Mouse (Mus musculus) liver, embryonic 11.5 days (tissue): ENCODE measurements around the gene Casq1. TPM values are rescaled to one million over a fixed set of nuclear protein-coding genes. Genes with fewer than 3 reads are reported as not detected.

Experiments used
- ATAC-seq: fragments of 200-750 bp; cut with Nextera tagmentation; replicated peaks from 2 replicates; pipeline ENCODE4 v1.8.0; 2017; ENCODE audit warnings: moderate number of reproducible peaks, mild to moderate bottlenecking, moderate TSS enrichment, moderate library complexity; ENCODE audit not compliant: low FRiP score
- DNase-seq: peaks from one replicate; pipeline ENCODE4 v3.0.0-alpha.2; 2017; ENCODE audit warnings: low spot score
- H3K27ac ChIP-seq: fragments of 300-500 bp; sonication (generic); 2 replicates; pipeline ENCODE4 v1.5.1; 2014; ENCODE audit warnings: mild to moderate bottlenecking, low read depth, low read length, control low read depth
- H3K27me3 ChIP-seq: fragments of 300-500 bp; sonication (generic); replicated peaks from 2 replicates; pipeline ENCODE4 v1.6.1; 2014; ENCODE audit warnings: low read length, mixed read lengths; ENCODE audit not compliant: control insufficient read depth, insufficient read depth
- H3K36me3 ChIP-seq: fragments of 300-500 bp; sonication (generic); 2 replicates; pipeline ENCODE4 v1.6.1; 2014; ENCODE audit warnings: mild to moderate bottlenecking, low read length, moderate library complexity, mixed read lengths; ENCODE audit not compliant: control insufficient read depth, insufficient read depth
- H3K4me1 ChIP-seq: fragments of 300-500 bp; sonication (generic); replicated peaks from 2 replicates; pipeline ENCODE4 v1.6.1; 2014; ENCODE audit warnings: low read length, mixed read lengths; ENCODE audit not compliant: control insufficient read depth, insufficient read depth
- H3K4me2 ChIP-seq: fragments of 300-500 bp; sonication (generic); 2 replicates; pipeline ENCODE4 v1.6.1; 2014; ENCODE audit warnings: mild to moderate bottlenecking, control low read depth, moderate library complexity
- H3K4me3 ChIP-seq: fragments of 300-500 bp; sonication (generic); 2 replicates; pipeline ENCODE4 v1.5.1; 2014; ENCODE audit warnings: low read depth, low read length, control low read depth
- H3K9ac ChIP-seq: fragments of 300-500 bp; sonication (generic); 2 replicates; pipeline ENCODE4 v1.6.1; 2014; ENCODE audit warnings: low read depth, low read length, control low read depth
- H3K9me3 ChIP-seq: fragments of 300-500 bp; sonication (generic); 2 replicates; pipeline ENCODE4 v1.6.1; 2016; ENCODE audit warnings: low read length, inconsistent platforms, mixed read lengths; ENCODE audit not compliant: control insufficient read depth
- WGBS: fragments of 180-500 bp; shearing (Covaris S2); extraction: QIAGEN DNeasy Blood & Tissue Kit; methylation state at CpG from one replicate; pipeline ENCODE4 v1.1.7; 2014; 5-methylcytosine and 5-hydroxymethylcytosine counted together
- polyA plus RNA-seq: library from polyadenylated mRNA; unstranded; fragments of >200 nt; fragmentation: Nextera tagmentation; extraction: Ambion mirVana; gene quantifications from 2 replicates; pipeline ENCODE4 v1.2.1, GENCODE M21; 2014

The Casq1 gene
- polyA plus RNA-seq, 1 experiment from 2014 or later: 4.1 TPM

DNA sequence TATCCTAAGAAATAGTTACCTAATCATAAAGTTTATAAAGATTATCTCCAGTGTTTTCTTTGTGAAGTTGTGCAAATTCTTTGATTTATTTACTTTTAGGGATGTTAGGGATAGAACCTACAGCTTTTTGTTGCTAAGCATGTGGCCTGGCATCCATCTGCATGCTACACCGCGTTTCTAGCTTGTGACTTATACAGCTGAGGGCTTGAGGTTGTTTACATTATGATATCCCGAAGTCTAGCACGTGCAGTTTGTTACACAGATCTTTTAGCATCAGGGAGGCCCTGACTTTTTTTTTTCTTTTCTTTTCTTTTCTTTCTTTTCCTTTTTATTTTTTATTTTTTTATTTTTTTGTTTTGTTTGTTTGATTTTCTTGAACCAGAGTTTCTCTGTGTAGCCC, 59.7 kb downstream of the Casq1 start:
- H3K27ac ChIP-seq: no peak overlapping the region

More for the DNA sequence above, 59.7 kb downstream of the Casq1 start:
- Histone ChIP-seq H3K9ac (no peak overlapping the region), H3K4me3 (no peak overlapping the region), H3K27me3 (no peaks in the 10 kb centered on the region), H3K9me3 (no peaks in the 10 kb centered on the region), H3K36me3 (peaks cover 8% of the 10 kb centered on the region), H3K4me1 (peaks cover 9% of the 10 kb centered on the region), H3K4me2 (no peak overlapping the region)
- no peak for DNase-seq
- 68% methylated on average over 4 of the region's 4 CpGs for WGBS
- no peak for ATAC-seq

Other genes with a start within 250 kb of the Casq1 start
- 5.4 and 6.2 TPM in 2 replicates for gene Vangl2, start 191.4 kb downstream of the Casq1 start, polyA plus RNA-seq
- 0.11 TPM in 1 of 2 replicates, not detected in the other for gene Nhlh1, start 162.3 kb downstream of the Casq1 start, polyA plus RNA-seq
- gene Copa, start 137.3 kb downstream of the Casq1 start, polyA plus RNA-seq: 137 and 153 TPM in 2 replicates
- 75.3 and 76.5 TPM in 2 replicates for gene Ncstn, start 137.1 kb downstream of the Casq1 start, polyA plus RNA-seq
- gene Pex19, start 93.1 kb downstream of the Casq1 start, polyA plus RNA-seq: 81.8 and 86.4 TPM in 2 replicates
- 89.2 and 102 TPM in 2 replicates for gene Dcaf8, start 71.8 kb downstream of the Casq1 start, polyA plus RNA-seq
- gene Pea15a, start 13.1 kb downstream of the Casq1 start, polyA plus RNA-seq: 43.4 and 44.8 TPM in 2 replicates
- gene Atp1a4, start 38.5 kb upstream of the Casq1 start, polyA plus RNA-seq: not detected in 2 replicates
- 32.9 and 33.9 TPM in 2 replicates for gene Igsf8, start 41.8 kb upstream of the Casq1 start, polyA plus RNA-seq
- gene Atp1a2, start 78.2 kb upstream of the Casq1 start, polyA plus RNA-seq: 0.16 and 0.22 TPM in 2 replicates
- gene Kcnj9, start 109.5 kb upstream of the Casq1 start, polyA plus RNA-seq: 0.39 and 0.51 TPM in 2 replicates
- 0.10 TPM in 1 of 2 replicates, not detected in the other for gene Kcnj10, start 121.3 kb upstream of the Casq1 start, polyA plus RNA-seq
- gene Pigm, start 156.7 kb upstream of the Casq1 start, polyA plus RNA-seq: 7.7 and 7.8 TPM in 2 replicates